8 mouse cellular contexts compared by ENCODE assay signal in genomic region chr2:30823385-30824153, GRCm38 (mm10). TPM values are rescaled to one million over a fixed set of nuclear protein-coding genes. Genes with fewer than 3 reads are reported as not detected.
DNase-seq lines count a peak whose midpoint lies in the region; ATAC-seq and TF ChIP-seq lines count a peak whose summit lies in the region.

No protein-coding gene starts in this region.

- peaks cover 78% of the 10 kb centered on the region for H3K36me3 ChIP-seq in midbrain, embryonic 13.5 days
- H3K36me3 ChIP-seq in midbrain, embryonic 15.5 days (replicated peaks), result peaks cover 35% of the 10 kb centered on the region
- H3K36me3 ChIP-seq in heart, embryonic 10.5 days, result peaks cover 81% of the 10 kb centered on the region
- peaks cover 78% of the 10 kb centered on the region for H3K36me3 ChIP-seq in kidney, embryonic 15.5 days

- 84% methylated on average over 13 of the region's 13 CpGs for WGBS in midbrain, embryonic 13.5 days
- 70% methylated on average over 13 of the region's 13 CpGs for WGBS in midbrain, embryonic 15.5 days
- WGBS in heart, embryonic 10.5 days, result 79% methylated on average over 13 of the region's 13 CpGs
- WGBS in kidney, embryonic 15.5 days, result 63% methylated on average over 13 of the region's 13 CpGs

- TF ChIP-seq CTCF in brain, embryonic 14.5 days (IDR thresholded peaks at IDR 0.05; ENCODE audit: borderline replicate concordance, extremely low read depth, insufficient read depth, insufficient read length), result no peak

- no peaks in the 10 kb centered on the region for H3K27me3 ChIP-seq in midbrain, embryonic 13.5 days
- no peaks in the 10 kb centered on the region for H3K27me3 ChIP-seq in midbrain, embryonic 15.5 days (replicated peaks)
- H3K27me3 ChIP-seq in heart, embryonic 10.5 days (ENCODE audit: insufficient read depth, poor library complexity, severe bottlenecking), result no peaks in the 10 kb centered on the region
- no peaks in the 10 kb centered on the region for H3K27me3 ChIP-seq in kidney, embryonic 15.5 days

- ATAC-seq in midbrain, embryonic 13.5 days, result no peak
- ATAC-seq in midbrain, embryonic 15.5 days (replicated peaks), result no peak
- peak; percentile 66 for ATAC-seq in kidney, embryonic 15.5 days (replicated peaks; ENCODE audit: low FRiP score)

- H3K4me2 ChIP-seq in midbrain, embryonic 13.5 days (replicated peaks), result no peak overlapping the region
- H3K4me2 ChIP-seq in midbrain, embryonic 15.5 days, result no peak overlapping the region
- no peak overlapping the region for H3K4me2 ChIP-seq in kidney, embryonic 15.5 days

- H3K9me3 ChIP-seq in midbrain, embryonic 13.5 days, result no peaks in the 10 kb centered on the region
- H3K9me3 ChIP-seq in midbrain, embryonic 15.5 days, result no peaks in the 10 kb centered on the region
- no peaks in the 10 kb centered on the region for H3K9me3 ChIP-seq in heart, embryonic 10.5 days
- peaks cover 3% of the 10 kb centered on the region; the same call in 1 of the 2 replicates for H3K9me3 ChIP-seq in kidney, embryonic 15.5 days (replicated peaks)

- no peak for TF ChIP-seq POLR2A in brain, embryonic 14.5 days (IDR thresholded peaks at IDR 0.05; ENCODE audit: borderline replicate concordance, extremely low read depth, insufficient read depth, insufficient read length, poor library complexity, severe bottlenecking)

- peaks cover 24% of the 10 kb centered on the region for H3K4me1 ChIP-seq in midbrain, embryonic 13.5 days (replicated peaks)
- H3K4me1 ChIP-seq in midbrain, embryonic 15.5 days, result peaks cover 17% of the 10 kb centered on the region
- H3K4me1 ChIP-seq in heart, embryonic 10.5 days, result peaks cover 51% of the 10 kb centered on the region
- H3K4me1 ChIP-seq in kidney, embryonic 15.5 days, result peaks cover 40% of the 10 kb centered on the region

- 0 out of 2 replicates have a peak overlapping the region, but pooled peaks have one; percentile 47 for H3K27ac ChIP-seq in midbrain, embryonic 13.5 days
- no peak overlapping the region for H3K27ac ChIP-seq in midbrain, embryonic 15.5 days
- 0 out of 2 replicates have a peak overlapping the region, but pooled peaks have one; percentile 3 for H3K27ac ChIP-seq in heart, embryonic 10.5 days
- H3K27ac ChIP-seq in kidney, embryonic 15.5 days, result peak overlapping the region; percentile 69

- H3K9ac ChIP-seq in midbrain, embryonic 13.5 days (replicated peaks), result no peak overlapping the region
- H3K9ac ChIP-seq in midbrain, embryonic 15.5 days, result no peak overlapping the region
- no peak overlapping the region for H3K9ac ChIP-seq in kidney, embryonic 15.5 days

- DNase-seq in brain, embryonic 14.5 days (ENCODE audit: low read depth), result peak; percentile 85
- DNase-seq in heart, embryonic 10.5 days (ENCODE audit: low spot score), result no peak
- peak; percentile 78 for DNase-seq in lung, postnatal 36 days
- DNase-seq in embryo, embryonic 9.5 days (ENCODE audit: extremely low spot score), result no peak
- no peak for DNase-seq in embryo, embryonic 11 days

- H3K4me3 ChIP-seq in midbrain, embryonic 13.5 days (replicated peaks), result no peak overlapping the region
- no peak overlapping the region for H3K4me3 ChIP-seq in midbrain, embryonic 15.5 days
- H3K4me3 ChIP-seq in heart, embryonic 10.5 days, result no peak overlapping the region
- H3K4me3 ChIP-seq in kidney, embryonic 15.5 days (replicated peaks), result no peak overlapping the region

RNA-seq across cellular contexts. Expression of gene Asb6, which starts 6.6 kb away (rescaled TPM):
- polyA plus RNA-seq in midbrain, embryonic 13.5 days (2015; fragmentation: Nextera tagmentation; extraction: Ambion mirVana), result 41.7 and 43.0 TPM in 2 replicates
- 44.9 and 47.5 TPM in 2 replicates for polyA plus RNA-seq in midbrain, embryonic 15.5 days (2015; fragmentation: Nextera tagmentation; extraction: Ambion mirVana)
- polyA plus RNA-seq in brain, embryonic 14.5 days (2012; rRNA removed), result 51.0 and 51.5 TPM in 2 replicates
- 31.3 and 40.1 TPM in 2 replicates for polyA plus RNA-seq in heart, embryonic 10.5 days (2016; fragmentation: Nextera tagmentation; extraction: Ambion mirVana)
- polyA plus RNA-seq in kidney, embryonic 15.5 days (2015; fragmentation: Nextera tagmentation; extraction: Ambion mirVana), result 35.5 and 38.3 TPM in 2 replicates

RNA-seq across cellular contexts. Expression of gene Prrx2, which starts 11.2 kb away (rescaled TPM):
- 2.0 and 2.8 TPM in 2 replicates for polyA plus RNA-seq in midbrain, embryonic 13.5 days (2015; fragmentation: Nextera tagmentation; extraction: Ambion mirVana)
- polyA plus RNA-seq in midbrain, embryonic 15.5 days (2015; fragmentation: Nextera tagmentation; extraction: Ambion mirVana), result 3.7 and 4.0 TPM in 2 replicates
- 10.8 and 13.6 TPM in 2 replicates for polyA plus RNA-seq in brain, embryonic 14.5 days (2012; rRNA removed)
- 49.1 and 73.9 TPM in 2 replicates for polyA plus RNA-seq in heart, embryonic 10.5 days (2016; fragmentation: Nextera tagmentation; extraction: Ambion mirVana)
- 10.6 and 10.9 TPM in 2 replicates for polyA plus RNA-seq in kidney, embryonic 15.5 days (2015; fragmentation: Nextera tagmentation; extraction: Ambion mirVana)

RNA-seq across cellular contexts. Expression of gene Ntmt1, which starts 15.9 kb away (rescaled TPM):
- polyA plus RNA-seq in midbrain, embryonic 13.5 days (2015; fragmentation: Nextera tagmentation; extraction: Ambion mirVana), result 121 and 123 TPM in 2 replicates
- 122 and 123 TPM in 2 replicates for polyA plus RNA-seq in midbrain, embryonic 15.5 days (2015; fragmentation: Nextera tagmentation; extraction: Ambion mirVana)
- polyA plus RNA-seq in brain, embryonic 14.5 days (2012; rRNA removed), result 72.3 and 98.7 TPM in 2 replicates
- 102 and 116 TPM in 2 replicates for polyA plus RNA-seq in heart, embryonic 10.5 days (2016; fragmentation: Nextera tagmentation; extraction: Ambion mirVana)
- 82.6 and 96.6 TPM in 2 replicates for polyA plus RNA-seq in kidney, embryonic 15.5 days (2015; fragmentation: Nextera tagmentation; extraction: Ambion mirVana)

RNA-seq across cellular contexts. Expression of gene 1700001O22Rik, which starts 20.1 kb away (rescaled TPM):
- 1.1 and 1.3 TPM in 2 replicates for polyA plus RNA-seq in midbrain, embryonic 13.5 days (2015; fragmentation: Nextera tagmentation; extraction: Ambion mirVana)
- 1.2 and 1.7 TPM in 2 replicates for polyA plus RNA-seq in midbrain, embryonic 15.5 days (2015; fragmentation: Nextera tagmentation; extraction: Ambion mirVana)
- 1.9 and 3.2 TPM in 2 replicates for polyA plus RNA-seq in brain, embryonic 14.5 days (2012; rRNA removed)
- polyA plus RNA-seq in heart, embryonic 10.5 days (2016; fragmentation: Nextera tagmentation; extraction: Ambion mirVana), result 1.3 and 1.8 TPM in 2 replicates
- 3.5 TPM in 2 replicates for polyA plus RNA-seq in kidney, embryonic 15.5 days (2015; fragmentation: Nextera tagmentation; extraction: Ambion mirVana)

Comparison
In these comparisons a context has a peak if more than half of its experiments do, and no peak if none do; other contexts are left out.
1. DNase-seq: peak in brain, embryonic 14.5 days (single experiment) and lung, postnatal 36 days (single experiment); none in heart, embryonic 10.5 days (single experiment), embryo, embryonic 9.5 days (single experiment) and embryo, embryonic 11 days (single experiment).